Mouse (Mus musculus): ENCODE data around the gene Rpl18.

Rpl18 gene

DNA sequence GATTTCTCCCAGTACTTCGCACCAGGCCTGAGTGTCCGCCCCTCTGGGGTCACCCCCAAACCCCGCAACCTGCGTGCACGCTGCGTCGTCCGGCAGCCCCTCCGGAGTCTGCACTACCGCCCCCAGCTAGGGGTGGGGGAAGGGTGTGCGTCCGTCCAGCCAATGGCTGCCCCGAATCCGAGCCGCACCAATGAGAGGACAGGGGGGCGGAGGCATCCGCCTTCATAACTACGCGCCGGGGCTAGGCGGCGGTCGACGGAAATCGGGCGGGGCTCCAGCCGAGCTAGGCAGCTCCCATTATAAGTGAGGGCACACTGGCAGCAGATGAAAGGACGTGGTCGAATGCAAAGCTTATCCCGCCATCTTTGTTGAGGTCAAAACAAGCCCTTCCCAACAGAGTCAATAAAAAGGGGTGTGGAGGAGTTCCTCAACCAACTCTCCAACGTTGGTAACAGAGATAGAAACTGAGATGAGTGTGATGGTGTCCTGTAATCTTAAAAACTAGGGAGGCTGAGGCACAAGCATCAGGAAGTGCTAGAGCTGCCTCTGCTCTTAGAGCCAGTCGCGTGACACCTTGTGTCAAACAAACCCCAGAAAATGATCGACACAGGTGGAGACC lies at the start of gene Rpl18:
Gene Rpl18 (plus strand): TSS at position 368 of the 619 bp plus-strand sequence.
- DNase-seq (ENCODE audit: low read depth, low spot score) = peak; percentile 89

DNA sequence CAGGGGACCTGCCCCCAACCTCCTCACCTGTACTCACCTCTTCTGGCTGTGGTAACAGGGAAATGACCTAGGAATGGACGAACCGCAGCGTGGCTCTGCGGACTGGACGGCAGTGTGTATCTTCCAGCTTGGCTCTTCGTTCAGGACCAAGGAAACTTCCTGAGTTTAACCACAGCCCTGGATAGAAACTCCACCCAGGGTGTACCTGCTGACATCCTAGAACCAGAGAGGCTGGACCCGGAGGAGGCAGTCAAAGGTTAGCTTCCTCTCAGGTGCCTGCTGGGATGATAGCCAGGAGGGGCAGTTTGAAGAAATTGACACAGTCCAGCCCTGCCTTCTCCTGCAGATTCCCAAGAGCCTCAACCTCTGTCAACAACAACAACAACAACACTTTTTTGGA lies 49.1 kb upstream of the Rpl18 start, which contains the start of gene Fut2:
Gene Fut2 (minus strand): TSS at position 234 of the 400 bp plus-strand sequence.
- no peak for DNase-seq (ENCODE audit: low read depth, low spot score)

DNA sequence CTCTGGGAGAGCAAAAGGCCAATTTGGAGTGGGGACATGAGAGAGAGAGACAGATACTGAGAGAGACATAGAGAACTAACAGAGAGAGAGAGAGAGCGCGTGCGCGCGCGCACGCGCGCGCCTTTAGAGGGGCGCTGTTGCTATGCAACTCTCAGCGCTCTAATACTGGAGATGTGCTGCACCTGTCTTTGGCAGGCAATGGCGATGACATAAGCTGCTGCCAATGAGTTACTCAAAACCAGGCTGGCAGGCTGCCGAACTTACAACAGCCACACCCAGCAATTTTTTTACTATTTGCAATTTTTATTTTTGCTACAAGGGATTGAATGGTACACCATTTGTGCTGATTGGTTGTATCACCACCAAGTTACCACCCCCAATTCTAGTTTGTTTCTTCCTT lies 47.5 kb upstream of the Rpl18 start:
- no peak for DNase-seq (ENCODE audit: low read depth, low spot score)

DNA sequence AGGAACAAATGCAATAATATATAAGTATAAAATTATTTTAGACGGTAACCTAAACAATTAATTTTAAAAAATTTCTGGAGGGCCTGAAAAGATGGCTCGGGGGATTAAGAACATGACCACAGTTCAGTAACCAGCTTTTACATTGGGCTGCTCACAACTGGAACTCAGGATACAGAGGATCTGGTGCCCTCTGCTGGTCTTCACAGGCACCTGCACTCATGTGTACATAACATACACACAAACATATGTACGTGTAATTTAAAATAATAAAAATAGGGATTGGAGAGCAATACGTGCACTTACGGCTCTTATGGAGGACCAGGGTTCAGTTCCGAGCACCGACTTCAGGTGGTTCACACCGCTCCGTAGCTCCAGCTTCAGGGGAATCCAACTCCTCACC lies 46.3 kb upstream of the Rpl18 start:
- DNase-seq (ENCODE audit: low read depth, low spot score) = no peak

DNA sequence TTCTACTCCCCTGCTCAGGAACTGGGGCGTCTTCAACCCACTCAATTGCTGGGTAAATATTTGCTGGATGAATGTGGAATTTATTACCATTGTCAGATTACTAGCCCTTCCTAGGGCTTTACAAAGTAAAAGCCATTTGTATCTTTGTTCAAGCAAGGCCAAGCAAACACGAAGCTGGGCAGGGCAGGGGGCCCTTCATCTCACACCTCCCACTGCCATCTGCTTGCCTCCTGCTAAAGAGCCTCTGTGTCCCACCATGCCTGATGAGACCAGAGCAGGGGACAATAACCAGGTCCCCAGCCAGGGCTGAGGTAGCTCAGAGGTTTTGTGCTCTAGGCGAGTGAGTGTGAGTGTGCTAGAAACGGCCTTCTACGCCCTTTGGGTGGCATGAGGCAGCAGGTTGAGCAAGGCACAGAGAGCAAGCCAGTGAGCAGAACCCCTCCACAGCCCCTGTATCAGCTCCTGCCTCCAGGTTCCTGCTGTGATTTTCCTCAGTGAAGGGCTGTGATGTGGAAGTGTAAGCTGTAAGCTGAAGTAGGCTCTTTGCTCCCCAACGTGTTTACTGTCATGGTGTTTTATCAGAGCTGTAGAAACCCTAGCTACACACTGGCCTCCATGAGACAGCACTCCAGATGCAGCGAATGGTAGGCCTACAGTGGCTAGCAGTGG lies 37.5 kb upstream of the Rpl18 start:
- no peak for DNase-seq (ENCODE audit: low read depth, low spot score)

DNA sequence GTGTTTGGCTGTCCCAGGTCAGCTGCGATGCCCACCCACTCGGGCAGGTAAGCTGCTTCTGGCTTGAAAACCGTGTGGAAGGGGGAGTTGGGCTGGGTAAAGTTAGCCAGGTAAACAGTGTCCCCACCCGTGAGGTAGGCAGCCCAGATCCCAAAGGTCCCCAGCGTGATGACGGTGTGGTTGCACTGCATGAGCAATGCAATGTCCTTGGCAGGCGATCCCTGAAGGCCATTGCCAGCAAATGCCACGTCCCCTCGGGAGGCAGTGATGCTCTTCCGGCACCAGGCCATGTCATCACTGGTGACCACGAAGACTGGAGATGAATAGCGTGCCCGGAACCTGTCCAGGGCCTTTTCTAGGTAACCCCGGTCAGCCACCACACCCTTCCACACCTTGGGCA lies 36.7 kb upstream of the Rpl18 start:
- no peak for DNase-seq (ENCODE audit: low read depth, low spot score)

DNA sequence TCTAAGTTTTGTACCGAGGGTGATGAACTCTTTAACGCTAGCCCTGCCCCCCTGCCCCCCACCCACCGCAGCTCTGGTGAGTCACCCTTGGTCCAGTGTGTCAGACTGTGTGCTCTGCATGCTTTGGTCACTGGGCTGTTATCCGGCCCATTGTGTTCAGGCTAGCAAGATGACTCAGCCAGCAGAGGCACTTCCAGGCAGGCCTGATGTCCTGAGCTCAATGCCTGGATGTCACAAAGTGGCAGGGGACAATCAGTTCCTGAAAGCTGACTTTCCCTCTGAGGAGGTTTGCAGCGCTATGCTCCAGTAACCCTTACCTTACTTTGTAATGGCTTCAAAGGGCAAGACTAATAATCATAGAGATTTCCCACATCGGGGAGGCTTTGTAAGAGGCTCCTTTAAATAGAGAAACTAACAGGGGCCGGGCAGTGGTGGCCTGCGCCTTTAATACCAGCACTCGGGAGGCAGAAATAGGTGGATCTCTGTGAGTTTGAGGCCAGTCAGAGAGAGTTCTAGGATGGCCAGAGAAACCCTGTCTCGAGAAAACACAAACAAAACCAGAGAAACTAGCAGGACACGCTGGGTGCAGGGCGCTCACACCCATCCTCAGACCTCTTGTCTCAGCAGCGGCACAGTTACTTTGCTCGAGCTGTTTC lies 35.2 kb upstream of the Rpl18 start:
- DNase-seq (ENCODE audit: low read depth, low spot score) = no peak

DNA sequence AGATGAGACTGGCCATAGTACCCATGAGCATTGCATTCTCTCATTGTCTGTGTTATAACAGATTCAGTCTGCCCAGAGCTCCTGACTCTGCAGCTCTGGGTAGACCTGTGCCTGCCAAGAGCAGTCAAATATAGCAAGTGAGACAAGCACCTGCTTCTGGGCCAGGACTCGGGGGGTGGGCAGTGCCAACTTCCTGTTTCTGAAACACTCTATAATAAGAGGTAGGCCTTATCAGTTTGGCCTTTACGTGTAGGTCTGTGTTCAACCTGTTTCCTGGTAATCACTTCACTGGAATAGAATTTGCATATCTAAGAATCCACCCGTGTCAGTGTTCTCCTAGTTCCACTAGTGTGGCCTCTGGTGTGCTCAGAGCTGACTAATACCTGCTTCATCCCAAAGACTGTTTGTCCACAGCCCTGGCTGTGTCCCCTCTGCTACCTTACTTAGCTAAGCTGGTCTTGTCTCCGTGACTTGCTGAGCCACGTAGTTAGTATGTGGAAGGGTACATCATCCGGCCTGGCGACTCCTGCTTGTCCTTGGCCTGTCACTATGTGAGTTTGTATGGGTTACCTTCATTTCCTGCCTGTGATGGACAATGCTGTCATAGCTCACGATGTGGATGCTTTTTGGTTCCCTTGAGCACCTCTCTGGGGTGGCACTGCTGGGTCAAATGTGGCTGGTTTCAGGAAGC lies 34.1 kb upstream of the Rpl18 start:
- no peak for DNase-seq (ENCODE audit: low read depth, low spot score)

DNA sequence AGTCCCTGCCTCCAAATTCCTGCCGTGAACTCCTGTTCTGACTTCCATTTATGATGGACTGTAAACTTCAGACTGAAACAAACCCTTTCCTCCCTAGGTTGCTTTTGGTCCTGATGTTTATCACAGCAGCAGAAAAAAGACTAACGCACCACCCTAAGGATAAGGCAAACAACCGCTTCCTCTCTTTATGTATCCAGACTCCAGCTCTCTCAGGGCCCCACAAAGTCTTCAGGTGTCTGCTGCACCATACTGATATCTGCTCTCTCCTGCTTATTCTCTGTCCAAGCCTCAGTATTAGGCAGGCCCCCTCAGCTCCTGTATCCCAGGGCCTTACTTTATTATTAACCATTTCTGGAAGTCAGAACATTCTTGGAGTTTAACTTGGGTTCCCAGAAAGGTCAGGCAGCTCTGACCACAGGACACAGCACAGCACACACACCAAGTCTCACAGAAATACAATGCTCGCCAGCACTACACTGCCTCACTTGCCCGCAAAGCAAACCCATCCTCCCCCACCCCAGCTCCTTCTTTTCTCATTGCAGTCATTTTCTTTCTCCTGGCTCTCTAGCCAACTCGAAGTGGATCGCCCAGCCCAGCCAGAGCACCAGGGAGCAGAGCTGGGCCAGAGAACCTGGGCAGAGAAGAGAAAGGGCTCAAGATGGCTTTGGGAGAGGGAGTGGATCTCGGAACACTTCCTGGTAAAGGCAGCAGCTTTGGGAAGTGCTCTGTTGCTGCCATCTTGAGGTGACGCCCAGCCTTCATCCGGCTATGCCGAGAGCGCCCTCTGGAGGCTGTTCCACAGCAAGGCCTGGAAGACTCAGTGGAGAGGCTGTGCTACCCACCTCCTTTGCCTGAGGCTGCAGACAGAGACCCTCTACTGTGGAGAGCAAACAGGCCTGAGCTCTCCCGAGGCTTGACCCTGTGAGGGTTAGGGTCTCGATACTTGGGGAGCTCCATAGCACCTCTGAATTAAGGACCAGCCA lies 32.8 kb upstream of the Rpl18 start:
- DNase-seq (ENCODE audit: low read depth, low spot score) = peak; percentile 83

DNA sequence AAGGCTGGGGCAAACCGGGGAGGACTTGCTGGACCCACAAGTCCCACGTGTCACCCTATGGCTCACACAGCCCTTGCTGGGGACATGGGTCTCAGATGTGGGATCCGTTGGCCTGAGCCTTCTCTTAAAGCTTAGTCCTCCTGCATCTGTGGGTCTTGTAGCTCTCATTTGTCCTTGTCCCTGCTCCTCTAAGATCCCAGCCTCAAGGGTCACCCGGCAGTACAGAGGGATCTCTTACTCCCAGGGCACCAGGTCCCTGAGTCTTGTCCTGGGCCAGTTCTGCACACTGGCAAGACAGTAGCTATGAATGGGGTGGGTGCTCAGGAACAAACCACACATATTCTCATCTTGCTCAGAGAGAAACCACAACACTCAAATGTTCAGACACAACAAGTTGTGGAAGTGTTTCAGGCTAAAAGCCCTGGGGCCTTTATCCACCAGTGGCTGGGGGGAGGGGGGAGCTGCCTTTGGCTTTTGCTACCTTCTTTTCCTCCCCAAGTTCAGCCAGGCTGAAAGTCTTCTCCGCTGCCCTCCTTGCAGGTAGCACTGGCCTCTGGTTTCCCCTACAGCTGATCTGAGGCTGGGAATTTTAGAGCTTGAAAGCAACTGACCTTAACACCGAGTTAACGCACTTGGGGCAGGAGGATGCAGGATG lies 31.7 kb upstream of the Rpl18 start, which contains the start of gene Ntn5:
Gene Ntn5 (plus strand): TSS at position 627 of the 655 bp plus-strand sequence.
- DNase-seq (ENCODE audit: low read depth, low spot score) = no peak

DNA sequence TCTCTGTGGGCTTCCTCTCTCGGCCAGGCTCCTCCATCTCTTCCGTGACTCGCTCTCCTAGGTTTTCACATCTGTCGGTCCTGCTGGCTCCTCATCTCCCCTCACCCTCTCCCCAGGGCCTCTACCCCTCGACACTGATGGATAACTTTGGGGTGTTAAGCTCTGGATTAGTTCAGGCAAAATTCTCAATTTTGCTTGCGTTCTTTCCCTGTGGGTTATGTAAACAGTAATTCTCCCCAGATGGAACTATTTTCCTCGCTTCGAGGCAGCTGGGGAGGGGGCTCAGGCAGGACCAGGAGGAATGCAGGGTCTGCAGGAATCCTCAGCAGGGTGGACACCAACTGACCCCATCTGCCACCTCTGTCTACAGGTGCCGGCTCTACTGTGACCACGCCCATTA lies 29.4 kb upstream of the Rpl18 start:
- DNase-seq (ENCODE audit: low read depth, low spot score) = no peak

DNA sequence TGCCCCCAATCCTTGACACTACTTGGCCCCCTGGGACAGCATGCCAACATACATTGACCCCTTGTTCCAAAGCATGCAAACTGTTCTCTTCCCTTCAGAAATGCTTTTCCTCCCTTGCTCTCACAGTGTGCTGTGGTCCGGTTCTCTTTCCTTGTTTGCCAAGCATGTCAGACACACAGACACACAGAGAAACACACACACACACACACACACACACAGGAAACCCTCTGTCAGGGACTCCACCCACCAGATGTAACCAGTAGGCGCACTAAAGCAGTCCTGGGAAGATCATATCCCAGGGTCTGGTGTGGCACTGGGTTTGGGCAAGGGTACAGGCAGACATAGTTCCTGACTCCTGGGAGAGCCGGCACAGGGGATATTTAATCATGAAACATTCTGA lies 28.4 kb upstream of the Rpl18 start:
- DNase-seq (ENCODE audit: low read depth, low spot score) = no peak

DNA sequence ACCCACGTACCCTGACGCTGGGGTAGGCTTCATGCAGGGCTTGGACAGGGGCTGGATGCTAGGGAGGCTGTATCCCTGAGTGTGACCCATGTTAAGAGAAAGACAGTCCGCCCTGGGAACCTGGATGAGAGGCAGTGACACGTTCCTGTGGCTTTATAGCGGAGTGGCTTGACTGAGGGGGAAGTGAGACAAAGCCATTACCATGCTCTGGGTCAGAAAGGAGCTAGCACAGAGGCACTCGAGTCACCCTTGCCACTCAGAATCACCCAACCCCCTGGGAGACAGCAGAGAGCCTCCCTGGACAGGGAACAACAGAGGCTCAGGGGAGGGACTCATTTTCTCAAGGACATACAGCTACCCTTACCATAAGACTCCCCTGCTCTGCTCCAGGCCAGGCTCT lies 26.2 kb upstream of the Rpl18 start:
- DNase-seq (ENCODE audit: low read depth, low spot score) = no peak

DNA sequence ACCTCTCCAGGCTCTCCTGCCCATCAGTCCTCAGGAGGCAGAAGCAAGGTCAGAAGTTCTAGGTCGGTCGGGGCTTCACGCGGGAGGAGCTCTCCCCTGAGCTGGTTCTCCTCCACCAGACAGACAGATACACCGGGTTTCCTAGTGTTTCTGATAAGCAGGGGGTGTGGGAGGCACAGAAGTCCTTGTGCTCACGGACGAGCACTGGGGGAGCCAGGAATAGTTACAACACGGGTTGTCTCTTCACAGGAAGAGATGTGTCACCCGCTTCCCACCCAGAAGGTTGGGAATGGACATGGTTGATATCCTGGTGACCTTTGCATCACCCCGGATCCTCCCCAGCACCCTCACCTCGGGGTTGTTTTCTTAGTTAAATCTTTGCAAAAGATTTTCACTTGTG lies 25.5 kb upstream of the Rpl18 start:
- DNase-seq (ENCODE audit: low read depth, low spot score) = no peak

DNA sequence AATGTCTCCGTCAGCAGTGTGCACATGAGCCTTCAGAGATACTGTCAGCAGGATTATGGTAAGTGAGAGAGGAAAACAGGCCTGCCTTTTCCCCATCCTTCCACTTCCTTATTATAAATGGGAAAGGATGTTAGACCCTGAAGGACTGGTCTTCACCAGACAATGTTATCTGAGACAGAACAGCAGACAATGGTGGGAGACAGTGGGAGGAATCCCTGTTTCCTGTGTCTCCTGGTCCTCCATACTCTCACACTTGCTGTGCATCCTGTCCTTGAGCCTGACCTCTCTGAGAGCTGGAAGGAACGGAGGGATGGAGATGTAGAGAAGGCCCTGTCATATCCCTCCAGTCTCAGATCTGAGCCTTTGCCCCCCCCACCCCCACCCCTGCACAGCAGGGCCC lies 22.9 kb upstream of the Rpl18 start:
- no peak for DNase-seq (ENCODE audit: low read depth, low spot score)

DNA sequence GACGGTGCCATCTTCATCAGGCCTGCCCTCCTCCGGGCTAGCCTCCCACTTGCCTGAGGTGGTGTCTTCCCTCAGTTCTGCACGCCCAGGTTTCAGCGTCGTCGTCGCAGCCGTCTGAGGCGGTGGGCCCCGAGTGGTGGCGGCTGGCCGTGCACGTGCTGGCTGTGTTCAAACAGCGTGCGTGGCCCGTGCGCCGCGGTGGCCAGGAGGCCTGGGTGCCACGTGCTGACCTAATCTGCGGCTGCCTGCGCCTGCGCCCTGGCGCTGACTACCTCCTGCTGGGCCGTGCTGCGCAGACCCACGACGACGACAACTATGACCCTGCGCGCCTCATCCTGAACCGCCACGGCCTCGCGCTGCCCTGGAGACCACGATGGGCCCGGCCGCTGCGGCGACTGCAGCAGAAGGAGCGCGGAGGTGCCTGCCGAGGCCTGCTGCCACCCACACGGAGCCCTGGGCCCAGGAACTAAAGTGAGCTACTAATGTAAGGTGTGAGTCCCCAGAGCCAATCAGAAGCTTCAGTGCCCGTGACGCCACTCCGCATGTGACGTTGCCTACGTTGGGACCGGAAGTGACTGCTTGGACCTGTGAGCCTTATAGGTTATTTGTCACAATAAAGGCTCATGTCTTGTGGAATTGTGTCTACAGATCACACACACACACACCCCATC lies 21.2 kb upstream of the Rpl18 start, which contains the start of gene Sec1:
Gene Sec1 (minus strand): TSS at position 482 of the 671 bp plus-strand sequence.
- no peak for DNase-seq (ENCODE audit: low read depth, low spot score)

DNA sequence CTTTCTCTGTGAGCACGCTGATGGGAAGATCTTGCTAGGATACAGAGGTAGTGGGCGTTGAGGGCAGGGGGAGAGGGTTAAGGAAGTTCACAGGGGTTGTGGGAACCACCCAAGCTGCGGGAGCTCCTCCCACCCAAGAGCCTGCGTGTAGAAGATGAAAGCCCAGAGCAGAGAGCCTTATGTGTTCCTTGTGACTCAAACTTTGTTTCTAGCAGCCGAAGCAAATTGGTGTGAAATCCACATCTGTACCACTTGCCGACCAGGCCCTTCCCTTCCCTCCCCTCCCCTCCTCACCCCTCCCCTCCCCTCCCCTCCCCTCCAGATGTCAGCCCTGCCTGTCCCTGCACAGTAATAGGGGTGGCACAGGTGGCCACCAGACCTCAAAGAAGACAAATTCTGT lies 20.2 kb upstream of the Rpl18 start:
- no peak for DNase-seq (ENCODE audit: low read depth, low spot score)

DNA sequence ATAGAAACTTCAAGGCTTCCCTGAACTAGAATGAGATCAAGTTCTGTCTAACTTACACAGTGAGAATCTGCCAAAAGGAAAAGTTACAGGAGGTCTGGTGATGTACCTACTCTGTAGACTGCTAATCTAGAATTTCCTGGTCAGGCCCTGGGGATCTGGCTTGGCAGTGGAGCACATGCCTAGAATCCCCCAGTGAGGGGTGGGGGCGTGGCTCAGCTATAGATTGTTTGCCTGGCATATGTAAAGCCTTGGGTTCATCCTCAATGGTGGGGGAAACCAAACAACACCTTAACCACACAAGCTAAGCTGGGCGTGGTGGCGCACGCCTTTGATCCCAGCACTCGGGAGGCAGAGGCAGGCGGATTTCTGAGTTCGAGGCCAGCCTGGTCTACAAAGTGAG lies 17.4 kb upstream of the Rpl18 start:
- no peak for DNase-seq (ENCODE audit: low read depth, low spot score)

DNA sequence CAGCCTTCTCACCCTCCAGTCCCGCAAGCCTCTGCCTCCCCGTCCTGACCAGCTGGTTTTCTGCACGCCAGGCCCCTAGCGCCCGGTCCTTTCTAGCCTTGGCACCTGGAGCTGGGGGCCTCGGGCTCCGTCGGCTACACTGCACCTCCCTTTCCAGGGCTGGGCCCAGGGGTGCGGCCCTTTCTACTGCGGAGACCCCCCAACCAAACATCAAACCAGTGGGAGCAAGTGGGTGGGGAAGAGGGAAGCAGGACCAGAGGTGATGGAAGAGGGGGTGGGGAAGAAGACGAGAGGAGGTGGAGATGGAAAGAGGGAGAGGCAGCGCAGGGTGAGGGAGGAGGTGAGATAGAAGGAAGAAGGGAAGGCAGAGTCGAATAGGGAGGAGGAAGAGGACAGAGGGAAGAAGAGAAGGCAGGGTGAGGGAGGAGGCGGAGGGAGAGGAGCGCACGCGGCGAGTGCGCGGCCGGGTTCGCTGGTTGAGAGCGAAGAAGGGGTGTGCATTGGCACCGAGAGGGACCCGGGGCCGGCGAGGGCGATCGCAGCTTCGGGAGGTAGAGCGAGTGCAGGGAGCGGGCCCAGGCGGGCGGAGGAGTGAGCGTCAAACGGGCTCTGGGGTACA lies 15.6 kb upstream of the Rpl18 start, which contains the start of gene Car11:
Gene Car11 (plus strand): TSS at position 321 of the 619 bp plus-strand sequence.
- DNase-seq (ENCODE audit: low read depth, low spot score) = no peak

Data from retina, postnatal 7 days (tissue).